Mouse (Mus musculus) midbrain, embryonic 10.5 days (tissue): ENCODE measurements at regions not wholly inside any gene's neighbourhood (a gene's known extent, or its start where the extent isn't known, plus 50 kb on each side); places are given as distances from the start of the nearest gene placed in this dataset.

Source experiments
- DNase-seq: peaks from one replicate; pipeline ENCODE4 v3.0.0-alpha.2; 2017; ENCODE audit warnings: low spot score
- H3K27ac ChIP-seq: fragments of 300-500 bp; sonication (generic); replicated peaks from 2 replicates; pipeline ENCODE4 v1.5.1; 2016; ENCODE audit warnings: mild to moderate bottlenecking
- H3K27me3 ChIP-seq: fragments of 300-500 bp; sonication (generic); 2 replicates; pipeline ENCODE4 v1.6.1; 2016; ENCODE audit warnings: low read depth, mild to moderate bottlenecking; ENCODE audit not compliant: poor library complexity, severe bottlenecking
- H3K36me3 ChIP-seq: fragments of 300-500 bp; sonication (generic); 2 replicates; pipeline ENCODE4 v1.6.1; 2016; ENCODE audit warnings: mild to moderate bottlenecking, moderate library complexity
- H3K4me1 ChIP-seq: fragments of 300-500 bp; sonication (generic); 2 replicates; pipeline ENCODE4 v1.6.1; 2016
- H3K4me3 ChIP-seq: fragments of 300-500 bp; sonication (generic); 2 replicates; pipeline ENCODE4 v1.5.1; 2016; ENCODE audit warnings: mild to moderate bottlenecking, moderate library complexity
- H3K9me3 ChIP-seq: fragments of 300-500 bp; sonication (generic); replicated peaks from 2 replicates; pipeline ENCODE4 v1.6.1; 2016; ENCODE audit warnings: mild to moderate bottlenecking
- WGBS: fragments of 180-500 bp; shearing (Covaris S2); methylation state at CpG from one replicate; pipeline ENCODE4 v1.1.7; 2016; 5-methylcytosine and 5-hydroxymethylcytosine counted together

- Histone ChIP-seq H3K27ac (no peak overlapping the region), H3K9me3 (no peaks in the 10 kb centered on the region), H3K36me3 (no peaks in the 10 kb centered on the region), H3K27me3 (no peaks in the 10 kb centered on the region), H3K4me3 (no peak overlapping the region), H3K4me1 (peaks cover 14% of the 10 kb centered on the region)
- WGBS, result 54% methylated on average over 2 of the region's 2 CpGs
- DNase-seq, result no peak
These were observed 396.3 kb downstream of the Dmrt2 start for GRCm38 (mm10) chr19:26068553-26068952.

GRCm38 (mm10) chr19:26069908-26070307, 397.7 kb downstream of the Dmrt2 start:
- Histone ChIP-seq H3K36me3 (no peaks in the 10 kb centered on the region), H3K27ac (no peak overlapping the region), H3K4me1 (peaks cover 14% of the 10 kb centered on the region), H3K4me3 (no peak overlapping the region), H3K27me3 (no peaks in the 10 kb centered on the region), H3K9me3 (no peaks in the 10 kb centered on the region)
- 91% methylated on average over 3 of the region's 3 CpGs for WGBS
- DNase-seq, result no peak

- no peaks in the 10 kb centered on the region for H3K27me3 ChIP-seq
- no peaks in the 10 kb centered on the region for H3K9me3 ChIP-seq
- no peaks in the 10 kb centered on the region for H3K4me1 ChIP-seq
- no peak overlapping the region for H3K27ac ChIP-seq
- no peak overlapping the region for H3K4me3 ChIP-seq
- WGBS, result 85% methylated on average over 3 of the region's 3 CpGs
- no peak for DNase-seq
- H3K36me3 ChIP-seq, result no peaks in the 10 kb centered on the region
These were observed 416.1 kb downstream of the Dmrt2 start for GRCm38 (mm10) chr19:26088318-26088717.

- 89% methylated on average over 8 of the region's 8 CpGs for WGBS
- Histone ChIP-seq H3K36me3 (no peaks in the 10 kb centered on the region), H3K27ac (no peak overlapping the region), H3K9me3 (no peaks in the 10 kb centered on the region), H3K4me1 (no peaks in the 10 kb centered on the region), H3K27me3 (no peaks in the 10 kb centered on the region), H3K4me3 (no peak overlapping the region)
- no peak for DNase-seq
These were observed 419.2 kb downstream of the Dmrt2 start for GRCm38 (mm10) chr19:26091386-26091785.

GRCm38 (mm10) chr19:26093844-26094243, 421.6 kb downstream of the Dmrt2 start:
- WGBS, result 90% methylated on average over 1 of the region's 1 CpGs
- no peak for DNase-seq
- no peak overlapping the region for H3K4me3 ChIP-seq
- H3K27ac ChIP-seq, result no peak overlapping the region
- H3K36me3 ChIP-seq, result no peaks in the 10 kb centered on the region
- H3K4me1 ChIP-seq, result no peaks in the 10 kb centered on the region
- no peaks in the 10 kb centered on the region for H3K9me3 ChIP-seq
- H3K27me3 ChIP-seq, result no peaks in the 10 kb centered on the region

- Histone ChIP-seq H3K36me3 (no peaks in the 10 kb centered on the region), H3K4me3 (no peak overlapping the region), H3K9me3 (no peaks in the 10 kb centered on the region), H3K4me1 (no peaks in the 10 kb centered on the region), H3K27ac (no peak overlapping the region), H3K27me3 (no peaks in the 10 kb centered on the region)
- 87% methylated on average over 6 of the region's 6 CpGs for WGBS
- no peak for DNase-seq
These were observed 442.1 kb downstream of the Dmrt2 start for GRCm38 (mm10) chr19:26114326-26114725.

GRCm38 (mm10) chr19:26128423-26128822, 456.2 kb downstream of the Dmrt2 start:
- Histone ChIP-seq H3K27me3 (no peaks in the 10 kb centered on the region), H3K4me3 (no peak overlapping the region), H3K27ac (no peak overlapping the region), H3K36me3 (no peaks in the 10 kb centered on the region), H3K9me3 (no peaks in the 10 kb centered on the region), H3K4me1 (no peaks in the 10 kb centered on the region)
- 78% methylated on average over 2 of the region's 2 CpGs for WGBS
- no peak for DNase-seq

GRCm38 (mm10) chr19:26134385-26134784, 462.2 kb downstream of the Dmrt2 start:
- 91% methylated on average over 4 of the region's 4 CpGs for WGBS
- Histone ChIP-seq H3K27ac (no peak overlapping the region), H3K9me3 (no peaks in the 10 kb centered on the region), H3K4me1 (peaks cover 7% of the 10 kb centered on the region), H3K27me3 (no peaks in the 10 kb centered on the region), H3K36me3 (no peaks in the 10 kb centered on the region), H3K4me3 (no peak overlapping the region)
- no peak for DNase-seq

GRCm38 (mm10) chr19:26135398-26136104, 463.3 kb downstream of the Dmrt2 start:
- no peak for DNase-seq
- WGBS, result 35% methylated on average over 2 of the region's 2 CpGs
- H3K9me3 ChIP-seq, result no peaks in the 10 kb centered on the region

GRCm38 (mm10) chr19:26140647-26141046, 464.2 kb upstream of the Smarca2 start:
- H3K9me3 ChIP-seq, result no peaks in the 10 kb centered on the region
- H3K4me3 ChIP-seq, result no peak overlapping the region
- no peaks in the 10 kb centered on the region for H3K36me3 ChIP-seq
- H3K27ac ChIP-seq, result no peak overlapping the region
- H3K4me1 ChIP-seq, result peaks cover 15% of the 10 kb centered on the region
- no peak for DNase-seq
- WGBS, result 74% methylated on average over 2 of the region's 2 CpGs
- H3K27me3 ChIP-seq, result no peaks in the 10 kb centered on the region

More at GRCm38 (mm10) chr19:26135398-26136104, 463.3 kb downstream of the Dmrt2 start:
- Histone ChIP-seq H3K4me1 (peaks cover 7% of the 10 kb centered on the region), H3K27me3 (no peaks in the 10 kb centered on the region), H3K36me3 (no peaks in the 10 kb centered on the region), H3K4me3 (no peak overlapping the region), H3K27ac (no peak overlapping the region)

- 91% methylated on average over 2 of the region's 2 CpGs for WGBS
- no peak for DNase-seq
- no peaks in the 10 kb centered on the region for H3K36me3 ChIP-seq
- H3K27me3 ChIP-seq, result no peaks in the 10 kb centered on the region
- peaks cover 13% of the 10 kb centered on the region for H3K4me1 ChIP-seq
- H3K27ac ChIP-seq, result no peak overlapping the region
- H3K9me3 ChIP-seq, result no peaks in the 10 kb centered on the region
- H3K4me3 ChIP-seq, result no peak overlapping the region
These were observed 461.3 kb upstream of the Smarca2 start for GRCm38 (mm10) chr19:26143539-26143938.

GRCm38 (mm10) chr19:26151216-26151615, 453.6 kb upstream of the Smarca2 start:
- DNase-seq, result no peak
- WGBS, result 86% methylated on average over 4 of the region's 4 CpGs

GRCm38 (mm10) chr19:26164993-26165392, 439.9 kb upstream of the Smarca2 start:
- DNase-seq, result peak; percentile 33
- H3K4me1 ChIP-seq, result peaks cover 6% of the 10 kb centered on the region
- H3K4me3 ChIP-seq, result no peak overlapping the region
- no peaks in the 10 kb centered on the region for H3K36me3 ChIP-seq
- 31% methylated on average over 13 of the region's 13 CpGs for WGBS
- no peaks in the 10 kb centered on the region for H3K9me3 ChIP-seq
- no peak overlapping the region for H3K27ac ChIP-seq
- H3K27me3 ChIP-seq, result no peaks in the 10 kb centered on the region

More at GRCm38 (mm10) chr19:26151216-26151615, 453.6 kb upstream of the Smarca2 start:
- no peaks in the 10 kb centered on the region for H3K36me3 ChIP-seq
- no peaks in the 10 kb centered on the region for H3K9me3 ChIP-seq
- no peaks in the 10 kb centered on the region for H3K27me3 ChIP-seq
- H3K4me1 ChIP-seq, result no peaks in the 10 kb centered on the region
- no peak overlapping the region for H3K27ac ChIP-seq
- no peak overlapping the region for H3K4me3 ChIP-seq
